Mouse (Mus musculus) left cerebral cortex, adult 2 months (tissue): ENCODE measurements around the gene Parp3. TPM values are rescaled to one million over a fixed set of nuclear protein-coding genes. Genes with fewer than 3 reads are reported as not detected.

ENCODE experiments used
- DNase-seq, 2 experiments: peaks; one replicate each; pipeline ENCODE4 v3.0.0; 2021 to 2022; ENCODE audit warnings: low spot score in 2 of 2, mixed read lengths in 1 of 2; ENCODE audit errors: extremely low spot score in 1 of 2
- H3K27ac ChIP-seq: fragments of 200-600 bp; 2 replicates; pipeline ENCODE4 v1.8.1; 2022
- H3K4me3 ChIP-seq: fragments of 200-600 bp; 2 replicates; pipeline ENCODE4 v1.8.1; 2022
- CTCF ChIP-seq: fragments of 200-600 bp; IDR thresholded peaks from 2 replicates; pipeline ENCODE4 v1.8.1; 2022; ENCODE audit warnings: antibody characterized with exemption, mild to moderate bottlenecking, moderate library complexity
- intact Hi-C: fragments of 180-260 bp; cut with DNase I; formaldehyde crosslinking; loops from one replicate; pipeline ENCODE4 v1.15.1; 2025
- total RNA-seq, 2 experiments: library from RNA; stranded (reverse); gene quantifications; 2 replicates each; pipeline ENCODE4 v1.2.3; 2021

The Parp3 gene
- total RNA-seq, 2 experiments from 2014 or later, result 4.4 to 4.9 TPM

GRCm38 (mm10) chr9:106463122-106464063 is 13.4 kb downstream of the Parp3 start:
- H3K4me3 ChIP-seq, result no peak overlapping the region

DNA sequence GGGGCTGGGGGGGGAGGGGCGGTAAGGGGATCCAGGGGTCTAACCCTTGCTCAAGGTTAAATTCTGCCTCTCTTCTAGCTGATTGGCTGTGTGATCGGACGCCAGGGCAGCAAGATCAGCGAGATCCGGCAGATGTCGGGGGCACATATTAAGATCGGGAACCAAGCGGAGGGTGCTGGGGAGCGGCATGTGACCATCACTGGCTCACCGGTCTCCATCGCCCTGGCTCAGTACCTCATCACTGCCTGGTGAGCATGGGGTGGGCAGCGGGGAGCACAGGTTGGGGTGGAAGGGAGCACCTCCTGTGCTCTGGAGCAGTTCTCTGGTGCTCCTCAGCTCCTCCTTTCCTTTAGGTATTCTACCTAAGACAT is 14.3 kb downstream of the Parp3 start:
- no peak for TF ChIP-seq CTCF
- no peak overlapping the region for H3K27ac ChIP-seq
- no peak overlapping the region for H3K4me3 ChIP-seq
- DNase-seq, result no peak
- intact Hi-C loops, result no loop called here

More at GRCm38 (mm10) chr9:106463122-106464063, 13.4 kb downstream of the Parp3 start:
- no peak for TF ChIP-seq CTCF
- no peak for DNase-seq
- intact Hi-C loops, result no loop called here
- no peak overlapping the region for H3K27ac ChIP-seq

GRCm38 (mm10) chr9:106461641-106462429 is 14.9 kb downstream of the Parp3 start:
- no peak for TF ChIP-seq CTCF
- H3K4me3 ChIP-seq, result no peak overlapping the region
- DNase-seq, result no peak
- H3K27ac ChIP-seq, result no peak overlapping the region; the same call in 1 of the 2 replicates
- intact Hi-C loops, result no loop called here

DNA sequence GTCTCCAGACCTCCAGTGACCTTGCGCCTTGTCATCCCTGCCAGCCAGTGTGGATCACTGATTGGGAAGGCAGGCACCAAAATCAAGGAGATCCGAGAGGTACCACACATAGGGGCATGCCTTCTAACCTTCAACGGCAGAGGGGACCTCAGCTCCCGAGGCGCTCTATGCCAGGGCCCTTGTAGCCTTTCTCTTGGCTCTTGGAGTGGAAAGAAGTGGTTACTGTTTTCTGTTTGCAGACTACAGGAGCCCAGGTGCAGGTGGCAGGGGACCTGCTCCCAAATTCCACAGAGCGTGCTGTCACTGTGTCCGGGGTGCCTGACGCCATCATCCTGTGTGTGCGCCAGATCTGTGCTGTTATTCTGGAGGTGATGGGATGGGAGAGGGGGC is 15.7 kb downstream of the Parp3 start:
- intact Hi-C loops, result no loop called here
- no peak for TF ChIP-seq CTCF
- DNase-seq, result no peak
- Histone ChIP-seq H3K4me3 (no peak overlapping the region), H3K27ac (peak overlapping the region; percentile 47; the same call in 1 of the 2 replicates)

DNA sequence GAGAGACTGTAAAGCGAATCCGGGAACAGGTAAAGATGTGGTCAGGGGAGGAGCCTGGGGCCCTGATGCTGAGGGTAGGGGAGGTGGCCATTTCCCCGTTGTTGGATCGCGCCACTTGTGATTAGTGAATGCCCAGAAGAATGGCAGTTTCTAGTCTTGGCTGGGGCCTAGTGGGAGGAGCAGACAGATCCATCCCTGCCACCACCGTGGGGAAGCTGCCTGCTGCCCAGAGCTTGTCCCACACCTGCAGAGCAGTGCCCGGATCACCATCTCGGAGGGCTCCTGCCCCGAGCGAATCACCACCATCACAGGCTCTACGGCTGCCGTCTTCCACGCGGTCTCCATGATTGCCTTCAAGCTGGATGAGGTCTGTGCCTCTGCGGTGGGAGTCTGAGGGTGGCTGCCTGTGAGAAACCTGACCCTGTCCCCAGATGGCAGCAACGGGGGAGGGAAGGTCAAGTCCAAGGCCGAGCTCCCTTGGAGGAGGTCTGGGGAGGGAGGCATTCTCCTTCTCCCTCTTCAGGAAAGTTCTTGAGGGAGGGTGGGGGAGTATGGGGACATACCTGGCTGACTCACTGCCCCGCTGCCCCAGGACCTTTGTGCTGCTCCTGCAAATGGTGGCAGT is 16.2 kb downstream of the Parp3 start:
- no peak for DNase-seq
- TF ChIP-seq CTCF, result no peak
- intact Hi-C loops, result no loop called here
- Histone ChIP-seq H3K4me3 (no peak overlapping the region), H3K27ac (peak overlapping the region; percentile 47; the same call in 1 of the 2 replicates)

DNA sequence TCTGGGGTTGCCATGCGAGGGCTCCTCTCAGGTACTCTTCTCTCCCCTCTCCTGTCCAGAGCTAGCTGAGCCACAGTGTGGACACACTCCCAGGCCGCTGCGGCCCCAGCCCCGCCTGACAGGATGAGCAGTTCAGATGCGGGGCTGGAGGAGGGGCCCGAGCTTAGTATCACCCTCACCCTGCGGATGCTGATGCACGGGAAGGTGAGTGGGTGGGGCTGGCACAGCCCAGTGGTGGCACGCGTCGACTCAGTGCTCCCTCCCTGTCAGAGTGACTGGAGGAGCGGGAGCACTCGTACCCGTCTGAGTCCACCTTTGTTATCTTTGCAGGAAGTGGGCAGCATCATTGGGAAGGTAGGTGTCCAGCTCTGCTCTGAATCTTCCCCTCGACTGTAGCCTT is 16.8 kb downstream of the Parp3 start:
- DNase-seq, result no peak
- intact Hi-C loops, result no loop called here
- no peak for TF ChIP-seq CTCF
- H3K27ac ChIP-seq, result peak overlapping the region; percentile 19; the same call in 1 of the 2 replicates
- H3K4me3 ChIP-seq, result no peak overlapping the region

GRCm38 (mm10) chr9:106457920-106458319 is 18.8 kb downstream of the Parp3 start:
- DNase-seq, result no peak
- Histone ChIP-seq H3K27ac (no peak overlapping the region), H3K4me3 (no peak overlapping the region)
- no peak for TF ChIP-seq CTCF
- intact Hi-C loops, result no loop called here

- TF ChIP-seq CTCF, result no peak
- DNase-seq, result no peak
- intact Hi-C loops, result no loop called here
- no peak overlapping the region for H3K4me3 ChIP-seq
- H3K27ac ChIP-seq, result peak overlapping the region; percentile 8; the same call in 1 of the 2 replicates
Measured at GRCm38 (mm10) chr9:106457163-106457559, 19.6 kb downstream of the Parp3 start.

- Histone ChIP-seq H3K27ac (peak overlapping the region; percentile 8; the same call in 1 of the 2 replicates), H3K4me3 (peak overlapping the region; percentile 1; the same call in 1 of the 2 replicates)
- no peak for DNase-seq
- no peak for TF ChIP-seq CTCF
- intact Hi-C loops, result no loop called here
Measured at GRCm38 (mm10) chr9:106456325-106457162, 20.2 kb downstream of the Parp3 start.

GRCm38 (mm10) chr9:106454888-106455681 is 21.7 kb downstream of the Parp3 start:
- DNase-seq, result no peak
- no peak for TF ChIP-seq CTCF
- intact Hi-C loops, result no loop called here
- H3K4me3 ChIP-seq, result peak overlapping the region; percentile 79
- peak overlapping the region; percentile 89 for H3K27ac ChIP-seq
